Mouse (Mus musculus) 3134 (cell line): ENCODE results near the gene Bsn.

Experiments used
- DNase-seq: peaks from one replicate; pipeline ENCODE4 v3.0.0-alpha.2; 2011; ENCODE audit warnings: low spot score; ENCODE audit not compliant: insufficient read length; ENCODE audit errors: extremely low read depth

Bsn gene

GRCm38 (mm10) chr9:108189787-108190679 is at the start of gene Bsn:
Bsn (minus strand) TSS chr9:108190384.
- no peak for DNase-seq

DNA sequence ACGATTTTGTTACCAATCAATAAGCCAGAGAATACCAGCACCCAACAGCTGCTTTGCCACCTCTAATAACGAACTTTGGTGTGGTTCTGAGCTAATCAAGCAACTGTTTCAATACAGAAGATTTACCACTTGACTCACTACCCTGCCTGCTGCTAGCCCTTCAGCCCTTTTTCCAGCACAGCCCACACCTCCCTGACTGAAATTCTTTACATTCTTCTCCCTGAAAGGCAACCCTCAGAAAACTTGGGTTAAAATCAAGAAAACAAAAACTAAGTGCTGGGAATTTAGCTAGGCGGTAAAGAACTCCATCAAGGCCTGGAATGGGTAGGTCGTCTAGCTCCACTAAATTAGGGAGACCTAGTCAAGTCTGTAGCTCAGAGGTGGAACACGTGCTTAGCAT is 49.8 kb upstream of the Bsn start:
- DNase-seq, result peak; percentile 17

DNA sequence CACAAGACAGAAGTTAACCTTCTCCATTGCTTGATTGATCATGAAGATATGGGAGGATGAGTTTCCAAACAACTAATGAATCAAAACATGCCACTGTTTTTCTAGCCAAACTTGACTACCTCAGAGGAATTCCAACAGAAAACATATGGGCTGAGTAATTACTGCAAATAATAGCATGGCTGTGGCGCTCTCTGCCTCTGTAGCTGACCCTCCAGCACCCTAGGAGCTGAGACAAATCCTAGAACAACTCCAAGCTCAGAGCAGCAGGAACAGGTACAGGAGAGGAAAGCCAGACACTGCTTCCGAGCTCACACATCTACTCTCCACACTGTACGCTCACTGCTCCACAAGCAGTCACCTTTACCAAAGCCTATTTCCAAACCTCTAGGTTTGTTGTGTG is 48.6 kb upstream of the Bsn start:
- DNase-seq, result no peak

- no peak for DNase-seq
These were observed 48.2 kb upstream of the Bsn start for GRCm38 (mm10) chr9:108238402-108238801.

GRCm38 (mm10) chr9:108234682-108235081 is 44.5 kb upstream of the Bsn start:
- no peak for DNase-seq

DNA sequence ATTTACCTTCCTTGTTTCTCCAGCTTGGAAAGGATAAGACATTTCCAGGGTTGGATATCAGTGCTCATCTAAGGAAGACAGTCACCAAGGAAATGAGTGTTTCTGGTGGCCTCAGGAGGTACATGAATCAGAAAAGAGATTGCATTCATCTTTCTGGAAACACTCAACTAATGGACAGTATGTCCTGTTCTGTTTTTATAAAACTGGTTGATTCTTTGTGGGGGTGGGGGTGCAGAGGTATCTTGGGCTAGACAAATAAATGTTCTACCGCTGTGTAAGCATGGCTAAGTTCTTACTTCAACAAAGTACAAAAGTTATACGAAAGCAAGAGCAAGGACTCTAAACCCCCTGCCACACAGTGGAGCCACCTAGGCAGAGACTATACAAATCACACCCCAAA is 42.7 kb upstream of the Bsn start:
- DNase-seq, result no peak

DNA sequence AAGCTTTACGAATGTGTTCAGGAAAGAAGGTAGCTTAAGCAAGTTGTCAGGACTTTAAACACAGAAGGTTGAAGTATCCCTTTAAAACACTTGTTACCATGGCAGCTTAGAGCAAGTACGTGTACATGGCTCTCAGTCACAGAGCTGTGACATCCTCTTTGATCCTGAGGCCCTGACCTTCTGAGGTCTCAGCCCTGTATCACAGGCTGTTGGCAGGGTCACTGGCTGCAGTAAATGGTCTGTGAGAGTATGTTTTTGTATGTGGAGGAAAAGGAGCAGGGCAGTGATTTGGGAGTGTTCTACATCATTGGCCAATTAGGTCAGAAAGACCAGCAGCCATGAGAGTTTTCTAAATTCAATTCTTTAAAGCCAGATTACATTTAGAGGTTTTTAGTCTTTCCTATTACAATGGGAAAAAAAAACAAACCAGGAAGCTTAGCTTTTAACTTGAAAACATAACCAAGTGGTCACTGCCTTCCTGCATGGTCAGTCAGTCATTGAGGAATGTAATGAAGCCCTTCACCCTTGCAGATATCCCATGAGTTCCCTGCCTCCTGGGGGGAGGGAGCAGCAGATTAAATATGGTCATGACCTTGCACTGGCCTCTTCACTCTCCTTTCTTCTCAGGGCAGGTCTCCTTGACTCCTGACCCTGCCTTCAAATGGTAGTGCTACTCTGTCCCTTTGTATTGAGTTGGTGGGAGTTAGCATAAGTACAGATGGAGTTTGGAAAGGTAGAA is 37.9 kb upstream of the Bsn start:
- no peak for DNase-seq

- no peak for DNase-seq
These were observed 35.0 kb upstream of the Bsn start for GRCm38 (mm10) chr9:108225166-108225565.

GRCm38 (mm10) chr9:108223633-108224032 is 33.4 kb upstream of the Bsn start:
- DNase-seq, result no peak

GRCm38 (mm10) chr9:108221566-108221965 is 31.4 kb upstream of the Bsn start:
- DNase-seq, result no peak

DNA sequence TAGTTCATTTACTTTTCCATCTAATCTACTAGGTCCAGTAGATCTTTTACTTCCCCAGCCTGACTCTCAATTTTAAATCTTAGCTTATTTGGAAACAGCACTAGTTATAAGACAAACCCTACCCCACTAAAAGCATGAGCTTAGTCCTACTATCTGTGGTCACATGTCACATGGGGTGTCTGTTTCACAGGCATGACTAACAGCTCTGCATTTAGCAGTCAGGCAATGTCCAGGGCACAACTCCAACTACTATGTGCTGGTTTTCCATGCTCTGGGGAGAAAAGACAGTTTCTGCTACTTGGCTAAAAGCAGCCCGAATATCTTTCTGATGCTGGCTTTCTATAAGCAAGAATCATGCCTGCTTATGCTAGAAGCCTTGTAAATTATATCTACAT is 30.2 kb upstream of the Bsn start:
- DNase-seq, result peak; percentile 47

DNA sequence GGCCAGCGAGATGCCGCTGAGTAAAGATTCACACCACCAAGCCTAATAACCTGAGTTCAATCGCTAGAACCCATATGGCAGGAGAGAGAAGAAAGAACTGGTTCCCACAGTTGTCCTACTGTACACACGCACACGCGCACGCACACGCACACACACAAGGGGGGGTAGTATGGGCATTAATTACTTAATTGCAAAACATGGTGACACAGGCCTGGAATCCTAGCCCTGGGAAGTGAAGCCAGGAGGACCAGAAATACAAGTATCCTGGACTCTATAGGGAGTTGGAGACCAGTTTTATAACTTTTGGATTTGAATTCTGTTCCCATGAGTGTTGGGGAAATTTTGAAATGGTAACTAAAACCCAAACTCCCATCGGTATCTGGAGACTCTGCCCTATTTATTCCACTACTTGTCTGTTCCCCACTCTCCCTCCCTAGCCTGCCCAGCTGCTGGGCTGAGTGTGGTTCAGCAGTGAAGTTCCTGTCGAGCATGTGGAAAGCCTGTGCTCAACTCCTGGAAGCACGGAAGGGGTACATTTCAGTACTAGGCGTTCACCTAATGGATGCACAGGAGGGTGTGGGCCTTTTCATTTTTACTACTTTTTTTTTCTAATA is 29.7 kb upstream of the Bsn start:
- DNase-seq, result no peak

- DNase-seq, result no peak
These were observed 27.9 kb upstream of the Bsn start for GRCm38 (mm10) chr9:108217936-108218543.

DNA sequence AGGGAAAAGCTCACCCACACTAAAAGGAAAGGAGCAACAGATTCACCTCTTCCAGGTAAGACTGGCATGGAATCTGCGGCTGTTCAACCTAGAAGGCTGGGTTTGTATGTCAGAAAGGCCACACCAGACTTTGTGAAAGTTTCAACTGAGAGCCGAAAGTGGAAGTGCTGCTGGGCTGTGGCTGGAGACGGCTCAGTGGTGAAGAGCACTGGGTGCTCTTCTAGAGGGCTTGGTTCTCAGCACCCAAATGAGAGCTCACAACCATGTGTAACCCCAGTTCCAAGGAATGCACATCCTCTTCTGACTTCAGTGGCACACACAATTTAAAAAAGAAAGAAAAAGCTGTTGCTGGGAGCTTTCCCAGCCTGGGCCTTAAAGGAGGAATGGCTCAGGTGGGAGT is 27.2 kb upstream of the Bsn start:
- no peak for DNase-seq

DNA sequence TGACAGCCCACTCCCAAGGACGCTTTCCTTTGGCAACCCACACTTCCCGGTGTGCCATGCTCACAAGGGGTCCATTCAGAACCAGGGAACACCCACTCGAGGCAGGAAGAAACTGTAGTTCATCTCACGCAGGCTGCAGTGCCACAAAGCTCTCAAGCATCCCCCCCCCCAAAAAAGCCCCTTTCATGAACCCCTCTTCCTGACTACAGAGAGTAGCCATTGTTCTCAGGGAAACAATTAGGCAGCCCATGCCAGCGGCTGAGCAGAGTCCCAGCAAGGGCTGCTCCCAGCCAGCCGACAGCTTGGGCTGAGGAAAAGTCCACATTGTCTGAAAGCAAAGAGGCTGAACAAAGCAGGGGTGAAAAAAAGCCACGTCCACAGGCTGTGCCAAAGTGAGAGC is 22.9 kb upstream of the Bsn start:
- DNase-seq, result no peak

DNA sequence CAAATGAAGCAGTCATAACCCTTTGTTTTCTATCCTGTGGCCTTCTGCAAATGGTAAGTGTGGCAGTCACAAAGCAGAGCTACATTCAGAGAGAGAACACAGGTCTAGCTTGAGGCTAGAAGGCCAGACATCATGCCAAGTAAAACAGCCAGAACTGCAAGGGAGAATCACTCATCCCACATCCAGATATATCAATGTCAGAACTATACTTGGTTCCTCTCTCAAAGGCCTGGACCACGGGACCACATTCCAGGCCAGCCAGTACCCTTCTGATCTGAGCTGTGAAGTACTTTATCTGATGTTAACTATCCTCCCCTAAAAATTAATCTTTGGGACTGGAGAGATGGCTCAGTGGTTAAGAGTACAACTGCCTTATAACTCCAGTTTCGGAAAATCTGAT is 22.2 kb upstream of the Bsn start:
- no peak for DNase-seq

- DNase-seq, result no peak
These were observed 15.4 kb upstream of the Bsn start for GRCm38 (mm10) chr9:108205571-108205901.

DNA sequence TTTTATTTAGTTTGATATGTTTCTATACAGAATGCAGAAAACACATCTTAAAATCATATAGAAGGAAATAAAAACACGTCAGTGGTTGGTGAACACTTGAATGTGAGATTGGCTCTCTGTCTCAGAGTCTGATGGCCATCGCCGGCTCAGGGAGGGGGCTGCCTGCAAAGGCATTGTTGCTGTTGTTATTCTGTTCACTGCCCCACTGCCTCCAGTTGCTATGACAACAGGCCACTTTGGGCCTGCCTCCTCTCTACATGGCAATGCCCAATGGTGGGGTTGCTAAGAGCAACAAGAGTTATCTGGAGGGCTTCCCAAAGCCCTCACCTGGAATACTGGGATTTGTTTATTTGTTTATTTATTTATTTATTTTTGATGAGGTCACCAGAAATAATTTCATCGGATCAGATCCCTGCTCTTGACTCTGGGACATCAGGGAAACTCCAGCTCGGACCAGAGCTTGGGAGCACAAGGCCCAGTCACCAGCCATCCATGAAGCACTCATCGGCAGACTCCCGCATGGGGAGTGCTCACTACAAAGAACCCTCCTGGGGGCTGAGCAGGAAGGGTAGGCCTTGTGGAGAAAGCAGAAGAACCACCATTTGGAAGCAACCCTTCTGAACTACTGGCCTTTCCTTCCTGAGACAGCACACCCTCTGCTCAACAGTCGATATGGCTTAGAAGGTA is 14.8 kb upstream of the Bsn start:
- no peak for DNase-seq

GRCm38 (mm10) chr9:108203015-108203414 is 12.8 kb upstream of the Bsn start:
- DNase-seq, result peak; percentile 53

DNA sequence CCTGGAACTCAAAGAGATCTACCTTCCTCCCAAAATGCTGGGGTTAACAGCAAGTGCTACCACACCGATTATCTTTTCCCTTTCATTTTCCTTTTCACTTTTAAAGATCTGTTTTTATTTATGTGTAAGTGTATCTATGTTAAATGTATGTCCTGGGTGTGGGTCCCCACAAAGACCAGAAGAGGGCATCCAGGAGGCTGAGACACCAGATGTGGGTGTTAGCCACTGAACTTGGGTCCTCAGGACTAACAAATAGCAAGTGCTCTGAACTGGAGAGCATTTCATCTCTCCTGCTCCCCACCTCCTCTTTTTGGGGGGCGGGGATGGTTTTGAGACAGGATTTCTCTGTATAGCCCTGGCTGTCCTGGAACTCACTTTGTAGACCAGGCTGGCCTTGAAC is 12.0 kb upstream of the Bsn start:
- no peak for DNase-seq

DNA sequence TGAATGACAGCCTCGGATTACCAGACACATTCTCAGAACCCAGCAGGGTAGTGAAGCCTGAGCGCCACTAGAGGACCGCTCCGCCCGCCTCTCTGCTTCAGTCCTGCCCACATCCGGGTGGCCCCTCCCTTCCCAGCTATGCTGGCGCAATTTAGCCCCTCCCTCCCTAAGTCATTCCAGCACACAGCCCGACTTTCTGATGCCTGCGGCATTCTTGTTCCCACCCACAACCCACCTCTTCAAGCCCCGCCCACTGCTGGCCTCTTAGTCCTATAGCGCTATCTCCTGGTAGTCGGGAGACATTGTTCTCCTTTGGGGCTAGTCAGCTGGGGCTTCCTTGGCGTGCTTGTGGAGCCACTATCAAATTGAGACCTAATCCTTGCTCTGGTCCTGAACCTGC is 11.0 kb upstream of the Bsn start:
- peak; percentile 95 for DNase-seq
